Mouse (Mus musculus) C3H10T1/2 (cell line): ENCODE data around the gene Cnot8. TPM values are rescaled to one million over a fixed set of nuclear protein-coding genes. Genes with fewer than 3 reads are reported as not detected.

ENCODE experiments used
- polyA plus RNA-seq, 2 experiments: library from polyadenylated mRNA; unstranded; fragments of >200 nt; fragmentation: generic; extraction: Trizol; gene quantifications; one replicate each; pipeline ENCODE4 v1.2.1; 2012; ENCODE audit warnings: missing spikeins in 2 of 2

The Cnot8 gene
- polyA plus RNA-seq, result 10 to 100 TPM; 15.6 to 60.4 TPM

DNA sequence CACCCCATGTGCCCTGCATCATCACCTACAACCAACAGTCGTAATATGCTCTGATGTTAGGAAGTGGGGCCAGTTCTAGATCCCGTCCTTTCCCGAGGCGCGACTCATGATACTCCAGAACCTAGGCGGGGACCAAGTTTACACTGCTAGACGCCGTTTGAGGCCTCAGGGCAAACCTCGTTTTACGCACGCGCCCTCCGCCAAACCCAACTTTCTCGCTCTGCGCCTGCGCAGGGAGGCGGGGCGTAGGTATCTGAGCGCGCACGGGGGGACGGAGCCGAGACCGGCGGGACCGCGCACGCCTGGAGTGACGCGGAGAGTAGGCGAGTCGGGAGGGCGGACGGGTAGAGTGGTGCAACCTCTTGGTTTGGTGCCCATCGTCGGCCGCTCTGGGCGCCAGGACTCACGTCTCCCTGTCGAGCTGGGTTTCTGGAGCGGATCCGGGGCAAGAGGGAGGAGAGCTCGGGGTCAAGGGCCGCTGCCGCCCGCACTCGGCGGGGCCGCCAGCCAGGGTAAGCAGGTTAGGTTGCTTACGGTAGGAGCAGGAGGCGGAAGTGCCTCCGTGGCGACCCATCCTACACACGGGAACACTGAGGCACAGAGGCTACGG lies at the start of gene Cnot8:
Gene Cnot8, plus strand, starts transcription at position 457 of the 610 bp plus-strand sequence.

GRCm38 (mm10) chr11:58093021-58093528 lies 10.9 kb upstream of the Cnot8 start, which contains the start of gene Gm12248:
Gm12248 (minus strand) TSS chr11:58093134.

Other genes starting within 250 kb of the Cnot8 start
- 10 to 100 TPM; 24.0 to 39.7 TPM for gene Larp1, start 95.1 kb upstream of the Cnot8 start, polyA plus RNA-seq
- gene Gm12248, start 11.0 kb upstream of the Cnot8 start, polyA plus RNA-seq, result under 1 TPM in 1 of 2 experiments, not detected in 1; 0.47 TPM
- 10 to 100 TPM; 11.4 to 12.9 TPM for gene Gemin5, start 64.4 kb downstream of the Cnot8 start, polyA plus RNA-seq
- 10 to 100 TPM; 47.0 to 74.8 TPM for gene Mrpl22, start 67.5 kb downstream of the Cnot8 start, polyA plus RNA-seq
- gene Igtp, start 95.4 kb downstream of the Cnot8 start, polyA plus RNA-seq, result 1 to 10 TPM in 1 of 2 experiments, under 1 TPM in 1; 0.16 to 7.9 TPM
- 1 to 10 TPM in 1 of 2 experiments, under 1 TPM in 1; 0.04 to 2.9 TPM for gene Irgm2, start 95.5 kb downstream of the Cnot8 start, polyA plus RNA-seq
- not detected for gene 4930438A08Rik, start 170.6 kb downstream of the Cnot8 start, polyA plus RNA-seq
- 10 to 100 TPM in 1 of 2 experiments, 1 to 10 TPM in 1; 4.4 to 10.7 TPM for gene Zfp692, start 202.9 kb downstream of the Cnot8 start, polyA plus RNA-seq
- 10 to 100 TPM; 15.1 to 17.3 TPM for gene Zfp672, start 226.2 kb downstream of the Cnot8 start, polyA plus RNA-seq
- gene Sh3bp5l, start 226.6 kb downstream of the Cnot8 start, polyA plus RNA-seq, result 10 to 100 TPM; 17.9 to 33.6 TPM